27 mouse cellular contexts compared by ENCODE assay signal in the genomic region with DNA sequence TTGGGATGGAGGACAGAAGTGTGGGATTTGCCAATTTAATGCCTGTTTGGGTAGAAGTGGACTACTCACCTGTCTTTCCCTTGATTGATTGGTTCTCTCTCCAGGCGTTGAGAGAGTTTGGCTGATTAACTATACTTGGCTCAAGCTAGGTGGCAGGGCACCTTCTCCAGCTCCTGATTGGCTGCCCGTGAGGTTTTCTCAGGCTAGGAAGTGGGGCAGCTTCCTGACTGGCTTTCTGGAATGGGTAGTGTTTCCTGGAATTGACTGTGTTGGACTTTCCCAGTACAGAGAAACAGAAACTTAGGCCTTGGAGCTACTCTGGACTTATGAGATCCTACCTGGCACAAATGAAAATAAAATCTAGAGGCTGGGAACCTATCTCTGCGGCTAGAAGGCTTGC. TPM values are rescaled to one million over a fixed set of nuclear protein-coding genes. Genes with fewer than 3 reads are reported as not detected.
DNase-seq lines count a peak whose midpoint lies in the region; ATAC-seq and TF ChIP-seq lines count a peak whose summit lies in the region.
"Had no signal": no experiment of that assay in that cellular context is flagged by ENCODE, and none has a peak within 500 bp of the region (broad histone marks: within the 10 kb centered on the region; RNA-seq: fewer than 3 reads in every experiment).

No protein-coding gene starts in this region.

- peak overlapping the region; percentile 19; the same call in 1 of the 2 replicates for H3K4me3 ChIP-seq in gastrocnemius, adult 2 months
- no peak overlapping the region for H3K4me3 ChIP-seq in kidney, embryonic 16.5 days (ENCODE audit: low read length)
- H3K4me3 ChIP-seq in cortical plate, adult 2 months (ENCODE audit: insufficient read depth, low read length): no peak overlapping the region
- no peak overlapping the region for H3K4me3 ChIP-seq in forebrain, embryonic 14.5 days (ENCODE audit: low read depth, low read length)
- H3K4me3 ChIP-seq: erythroblast, embryonic 14.5 days; hindbrain, embryonic 10.5 days; liver, embryonic 12.5 days; midbrain, embryonic 12.5 days had no signal

- no peak overlapping the region for H3K4me2 ChIP-seq in kidney, embryonic 16.5 days (replicated peaks; ENCODE audit: low read depth, low read length)
- no peak overlapping the region for H3K4me2 ChIP-seq in forebrain, embryonic 14.5 days (ENCODE audit: low read length)
- H3K4me2 ChIP-seq: liver, embryonic 12.5 days; midbrain, embryonic 12.5 days had no signal

- H3K9me3 ChIP-seq in kidney, embryonic 16.5 days (ENCODE audit: low read length): no peaks in the 10 kb centered on the region
- no peaks in the 10 kb centered on the region for H3K9me3 ChIP-seq in forebrain, embryonic 14.5 days (replicated peaks; ENCODE audit: control insufficient read depth, low read length)
- H3K9me3 ChIP-seq: hindbrain, embryonic 10.5 days; liver, embryonic 12.5 days; midbrain, embryonic 12.5 days had no signal

- ATAC-seq in kidney, embryonic 16.5 days (ENCODE audit: low FRiP score, low TSS enrichment): no peak
- ATAC-seq in forebrain, embryonic 14.5 days: no peak
- no peak for ATAC-seq in CD4-positive, CD25-positive, alpha-beta regulatory T cell, adult 4 months
- ATAC-seq: liver, embryonic 12.5 days had no signal

- intact Hi-C loops in gastrocnemius, adult 2 months (cut with DNase I): no loop called here

- no peak for TF ChIP-seq POLR2A in cortical plate, adult 2 months (IDR thresholded peaks at IDR 0.05; ENCODE audit: extremely low read depth, insufficient read depth, low read length)

- H3K27ac ChIP-seq in gastrocnemius, adult 2 months: peak overlapping the region; percentile 79
- no peak overlapping the region for H3K27ac ChIP-seq in kidney, embryonic 16.5 days (ENCODE audit: low read length)
- peak overlapping the region; percentile 65; the same call in 1 of the 2 replicates for H3K27ac ChIP-seq in cortical plate, adult 2 months (ENCODE audit: insufficient read depth, low read length)
- H3K27ac ChIP-seq in forebrain, embryonic 14.5 days (ENCODE audit: low read depth, low read length): no peak overlapping the region
- H3K27ac ChIP-seq: hindbrain, embryonic 10.5 days; liver, embryonic 12.5 days; midbrain, embryonic 12.5 days had no signal

- 60% methylated on average over 3 of the region's 3 CpGs for WGBS in kidney, embryonic 16.5 days
- WGBS in forebrain, embryonic 14.5 days: 70% methylated on average over 3 of the region's 3 CpGs

- H3K9ac ChIP-seq in kidney, embryonic 16.5 days (replicated peaks; ENCODE audit: low read length): no peak overlapping the region
- H3K9ac ChIP-seq in forebrain, embryonic 14.5 days (ENCODE audit: low read length): no peak overlapping the region
- H3K9ac ChIP-seq: liver, embryonic 12.5 days; midbrain, embryonic 12.5 days had no signal

- no peaks in the 10 kb centered on the region for H3K36me3 ChIP-seq in kidney, embryonic 16.5 days (ENCODE audit: insufficient read depth, low read length)
- H3K36me3 ChIP-seq in forebrain, embryonic 14.5 days (ENCODE audit: control insufficient read depth, insufficient read depth, low read length): no peaks in the 10 kb centered on the region
- H3K36me3 ChIP-seq: hindbrain, embryonic 10.5 days; liver, embryonic 12.5 days; midbrain, embryonic 12.5 days had no signal

- no peak for DNase-seq in gastrocnemius, adult 2 months
- no peak for DNase-seq in gastrocnemius, adult 8-10 months (ENCODE audit: low spot score in 2 of 2)
- peak; percentile 32 for DNase-seq in kidney, adult 9 months
- DNase-seq in lung, postnatal 25 days (ENCODE audit: low spot score): peak; percentile 35
- no peak for DNase-seq in forebrain, embryonic 14.5 days (ENCODE audit: low spot score)
- DNase-seq: adrenal gland, adult 2 months; cerebellum, adult 11-12 months; cerebellum, postnatal 36 days; gastrocnemius, postnatal 10 days; left cerebral cortex, postnatal 4 days; right cerebral cortex, postnatal 25 days; thymus, adult 18-20 months had no signal

- H3K27me3 ChIP-seq in kidney, embryonic 16.5 days (ENCODE audit: insufficient read depth, low read length): no peaks in the 10 kb centered on the region
- H3K27me3 ChIP-seq in forebrain, embryonic 14.5 days (replicated peaks; ENCODE audit: control insufficient read depth, insufficient read depth, low read length): no peaks in the 10 kb centered on the region
- H3K27me3 ChIP-seq: CH12.LX; liver, embryonic 12.5 days; midbrain, embryonic 12.5 days had no signal

- no peaks in the 10 kb centered on the region for H3K4me1 ChIP-seq in kidney, embryonic 16.5 days (ENCODE audit: insufficient read depth, low read length)
- H3K4me1 ChIP-seq in cortical plate, adult 2 months (ENCODE audit: control insufficient read depth, insufficient read depth, low read length): no peaks in the 10 kb centered on the region
- H3K4me1 ChIP-seq in forebrain, embryonic 14.5 days (ENCODE audit: control insufficient read depth, insufficient read depth, low read length): no peaks in the 10 kb centered on the region
- H3K4me1 ChIP-seq: hindbrain, embryonic 10.5 days; liver, embryonic 12.5 days; midbrain, embryonic 12.5 days had no signal

- TF ChIP-seq CTCF in gastrocnemius, adult 2 months (IDR thresholded peaks at IDR 0.05): no peak
- no peak for TF ChIP-seq CTCF in cortical plate, adult 2 months (IDR thresholded peaks at IDR 0.05; ENCODE audit: extremely low read depth, insufficient read depth, low read length)

RNA-seq across cellular contexts. Expression of a gene that starts 0.6 kb away (rescaled TPM):
- total RNA-seq in gastrocnemius, adult 2 months (2021): not detected
- total RNA-seq in gastrocnemius, adult 8-10 months (2022): not detected
- polyA plus RNA-seq in kidney, embryonic 16.5 days (2015; fragmentation: Nextera tagmentation; extraction: Ambion mirVana): not detected in 2 replicates
- polyA plus RNA-seq in cortical plate, adult 2 months (2012; rRNA removed): not detected in 2 replicates
- polyA plus RNA-seq in forebrain, embryonic 14.5 days (2014; fragmentation: Nextera tagmentation; extraction: Ambion mirVana): not detected in 2 replicates
- not detected for polyA plus RNA-seq in CD4-positive, CD25-positive, alpha-beta regulatory T cell, adult 4 months (2017; shearing (Covaris generic))
- total RNA-seq: adrenal gland, adult 2 months; CH12.LX; gastrocnemius, postnatal 10 days; layer of hippocampus, adult 18-20 months; left cerebral cortex, adult 18-20 months; left cerebral cortex, postnatal 4 days had no signal
- polyA plus RNA-seq: adrenal gland, adult 2 months; brain, embryonic 14.5 days; embryonic facial prominence, embryonic 11.5 days; erythroblast, embryonic 14.5 days; heart, embryonic 14.5 days; hindbrain, embryonic 10.5 days; liver, embryonic 12.5 days; midbrain, embryonic 12.5 days; neural tube, embryonic 14.5 days; urinary bladder, adult 2 months had no signal

RNA-seq across cellular contexts. Expression of a gene that starts 2.5 kb away (rescaled TPM):
- under 1 TPM; 0.36 TPM for total RNA-seq in gastrocnemius, adult 2 months (2021)
- under 1 TPM; 0.17 to 0.88 (median 0.53) TPM for total RNA-seq in gastrocnemius, adult 8-10 months (2022)
- 0.19 and 0.22 TPM in 2 replicates for polyA plus RNA-seq in kidney, embryonic 16.5 days (2015; fragmentation: Nextera tagmentation; extraction: Ambion mirVana)
- polyA plus RNA-seq in cortical plate, adult 2 months (2012; rRNA removed): 0.21 and 0.28 TPM in 2 replicates
- polyA plus RNA-seq in forebrain, embryonic 14.5 days (2014; fragmentation: Nextera tagmentation; extraction: Ambion mirVana): 0.09 TPM in 1 of 2 replicates, not detected in the other
- 10 to 100 TPM; 10.1 to 14.3 TPM for polyA plus RNA-seq in CD4-positive, CD25-positive, alpha-beta regulatory T cell, adult 4 months (2017; shearing (Covaris generic))
- total RNA-seq: left cerebral cortex, postnatal 4 days had no signal
- polyA plus RNA-seq: adrenal gland, adult 2 months; embryonic facial prominence, embryonic 11.5 days; erythroblast, embryonic 14.5 days; heart, embryonic 14.5 days; hindbrain, embryonic 10.5 days; liver, embryonic 12.5 days; midbrain, embryonic 12.5 days; neural tube, embryonic 14.5 days had no signal

RNA-seq across cellular contexts. Expression of a gene that starts 36.7 kb away (rescaled TPM):
- total RNA-seq in gastrocnemius, adult 2 months (2021): not detected
- not detected for total RNA-seq in gastrocnemius, adult 8-10 months (2022)
- polyA plus RNA-seq in kidney, embryonic 16.5 days (2015; fragmentation: Nextera tagmentation; extraction: Ambion mirVana): not detected in 2 replicates
- polyA plus RNA-seq in cortical plate, adult 2 months (2012; rRNA removed): not detected in 2 replicates
- polyA plus RNA-seq in forebrain, embryonic 14.5 days (2014; fragmentation: Nextera tagmentation; extraction: Ambion mirVana): not detected in 2 replicates
- polyA plus RNA-seq in CD4-positive, CD25-positive, alpha-beta regulatory T cell, adult 4 months (2017; shearing (Covaris generic)): not detected
- total RNA-seq: adrenal gland, adult 2 months; CH12.LX; gastrocnemius, postnatal 10 days; layer of hippocampus, adult 18-20 months; left cerebral cortex, adult 18-20 months; left cerebral cortex, postnatal 4 days had no signal
- polyA plus RNA-seq: adrenal gland, adult 2 months; brain, embryonic 14.5 days; embryonic facial prominence, embryonic 11.5 days; erythroblast, embryonic 14.5 days; heart, embryonic 14.5 days; hindbrain, embryonic 10.5 days; liver, embryonic 12.5 days; midbrain, embryonic 12.5 days; neural tube, embryonic 14.5 days; urinary bladder, adult 2 months had no signal

RNA-seq across cellular contexts. Expression of a gene that starts 44.7 kb away (rescaled TPM):
- total RNA-seq in gastrocnemius, adult 2 months (2021): under 1 TPM in 1 of 2 experiments, not detected in 1; 0.11 TPM
- under 1 TPM in 1 of 4 experiments, not detected in 3; 0.13 TPM for total RNA-seq in gastrocnemius, adult 8-10 months (2022)
- polyA plus RNA-seq in kidney, embryonic 16.5 days (2015; fragmentation: Nextera tagmentation; extraction: Ambion mirVana): 0.07 TPM in 1 of 2 replicates, not detected in the other
- polyA plus RNA-seq in cortical plate, adult 2 months (2012; rRNA removed): 0.06 TPM in 1 of 2 replicates, not detected in the other
- polyA plus RNA-seq in forebrain, embryonic 14.5 days (2014; fragmentation: Nextera tagmentation; extraction: Ambion mirVana): not detected in 2 replicates
- under 1 TPM; 0.27 to 0.49 TPM for polyA plus RNA-seq in CD4-positive, CD25-positive, alpha-beta regulatory T cell, adult 4 months (2017; shearing (Covaris generic))
- total RNA-seq: layer of hippocampus, adult 18-20 months; left cerebral cortex, postnatal 4 days had no signal
- polyA plus RNA-seq: adrenal gland, adult 2 months; brain, embryonic 14.5 days; embryonic facial prominence, embryonic 11.5 days; hindbrain, embryonic 10.5 days; neural tube, embryonic 14.5 days had no signal

Comparison
In these comparisons a context has a peak if more than half of its experiments do, and no peak if none do; other contexts are left out.
1. DNase-seq: peak in kidney, adult 9 months (single experiment) and lung, postnatal 25 days (single experiment); none in gastrocnemius, adult 2 months (single experiment), gastrocnemius, adult 8-10 months (0 of 2) and forebrain, embryonic 14.5 days (single experiment).
2. H3K27ac ChIP-seq: peak in gastrocnemius, adult 2 months (single experiment) and cortical plate, adult 2 months (single experiment); none in kidney, embryonic 16.5 days (single experiment) and forebrain, embryonic 14.5 days (single experiment).